Comparison of ENCODE assay signal across 8 mouse cellular contexts in genomic region chr4:83485735-83486116, GRCm38 (mm10). TPM values are rescaled to one million over a fixed set of nuclear protein-coding genes. Genes with fewer than 3 reads are reported as not detected.
DNase-seq lines count a peak whose midpoint lies in the region; ATAC-seq and TF ChIP-seq lines count a peak whose summit lies in the region.

No protein-coding gene starts in this region.

- H3K4me2 ChIP-seq in CH12.LX (ENCODE audit: insufficient read depth, low read depth, poor library complexity, severe bottlenecking) = peak overlapping the region; percentile 83; the same call in 1 of the 2 replicates
- H3K4me2 ChIP-seq in forebrain, embryonic 12.5 days = peak overlapping the region; percentile 65
- peak overlapping the region; percentile 88 for H3K4me2 ChIP-seq in liver, postnatal 0 days (ENCODE audit: low read depth, low read length)
- peak overlapping the region; percentile 73 for H3K4me2 ChIP-seq in neural tube, embryonic 14.5 days (ENCODE audit: low read depth, low read length)

- intact Hi-C loops in heart, postnatal 10 days (cut with DNase I) = loop anchor here (2.0 kb wide), 2 partner anchors 39 to 85 kb away; partner anchors contain the start of gene Ccdc171

- no peaks in the 10 kb centered on the region for H3K27me3 ChIP-seq in CH12.LX (replicated peaks)
- H3K27me3 ChIP-seq in forebrain, embryonic 12.5 days = no peaks in the 10 kb centered on the region
- no peaks in the 10 kb centered on the region for H3K27me3 ChIP-seq in liver, postnatal 0 days (ENCODE audit: insufficient read depth, low read length)
- no peaks in the 10 kb centered on the region for H3K27me3 ChIP-seq in neural tube, embryonic 14.5 days (ENCODE audit: control insufficient read depth, insufficient read depth, low read length)

- H3K4me1 ChIP-seq in CH12.LX (ENCODE audit: control insufficient read depth in 1 of 2, insufficient read depth in 2 of 2) = peaks cover 7 to 51% of the 10 kb centered on the region in 2 experiments; a peak in 3 of 4 replicates
- peaks cover 39% of the 10 kb centered on the region for H3K4me1 ChIP-seq in forebrain, embryonic 12.5 days
- H3K4me1 ChIP-seq in liver, postnatal 0 days (ENCODE audit: insufficient read depth) = peaks cover 10% of the 10 kb centered on the region; the same call in 1 of the 2 replicates
- H3K4me1 ChIP-seq in neural tube, embryonic 14.5 days (ENCODE audit: control insufficient read depth, insufficient read depth, low read length) = peaks cover 18% of the 10 kb centered on the region

- 0 out of 2 replicates have a peak, but pooled peaks have one; percentile 11 for TF ChIP-seq EP300 in CH12.LX (IDR thresholded peaks at IDR 0.05; ENCODE audit: low read length)
- no peak for TF ChIP-seq EP300 in liver, postnatal 0 days (IDR thresholded peaks at IDR 0.05; ENCODE audit: low read depth)

- DNase-seq in CH12.LX (ENCODE audit: extremely low read depth) = peak; percentile 89
- DNase-seq in c-Kit-positive CD71-positive TER-119-negative erythroid progenitor cells, embryonic 14.5 days (ENCODE audit: low read depth) = peak; percentile 85
- peak; percentile 88 to 89 for DNase-seq in heart, postnatal 10 days
- peak; percentile 18 for DNase-seq in large intestine, adult 2 months (ENCODE audit: low read depth, low spot score)
- DNase-seq in liver, postnatal 0 days = peak; percentile 89
- DNase-seq in testis, postnatal 10 days (ENCODE audit: low spot score) = peak; percentile 91

- H3K27ac ChIP-seq in CH12.LX (ENCODE audit: insufficient read depth, low read depth) = peak overlapping the region; percentile 96
- H3K27ac ChIP-seq in forebrain, embryonic 12.5 days = peak overlapping the region; percentile 99
- H3K27ac ChIP-seq in liver, postnatal 0 days (ENCODE audit: low read depth) = peak overlapping the region; percentile 96
- peak overlapping the region; percentile 100 for H3K27ac ChIP-seq in neural tube, embryonic 14.5 days (ENCODE audit: low read depth, low read length)

- H3K4me3 ChIP-seq in CH12.LX (replicated peaks in 1 of 3; ENCODE audit: low read depth in 2 of 3, low read length in 2 of 3, poor library complexity in 1 of 3) = peak overlapping the region; percentile 74 to 92 (median 81)
- peak overlapping the region; percentile 98 for H3K4me3 ChIP-seq in forebrain, embryonic 12.5 days (replicated peaks)
- H3K4me3 ChIP-seq in liver, postnatal 0 days (ENCODE audit: low read depth, low read length) = peak overlapping the region; percentile 84
- H3K4me3 ChIP-seq in neural tube, embryonic 14.5 days (ENCODE audit: low read depth, low read length) = peak overlapping the region; percentile 74

- in situ Hi-C loops in CH12.LX (cut with MboI; ENCODE audit: low pct_ligation_motif_present, low pct_unique_long_range_greater_than_20kb, low sequenced_read_pairs) = no loop called here

- H3K36me3 ChIP-seq in CH12.LX (replicated peaks in 1 of 2; ENCODE audit: control insufficient read depth in 1 of 2, insufficient read depth in 1 of 2, low read length in 1 of 2) = peaks cover 24 to 38% of the 10 kb centered on the region in 2 experiments
- peaks cover 34% of the 10 kb centered on the region for H3K36me3 ChIP-seq in forebrain, embryonic 12.5 days (replicated peaks)
- H3K36me3 ChIP-seq in liver, postnatal 0 days (replicated peaks; ENCODE audit: insufficient read depth, low read length) = peaks cover 27% of the 10 kb centered on the region
- peaks cover 23% of the 10 kb centered on the region for H3K36me3 ChIP-seq in neural tube, embryonic 14.5 days (ENCODE audit: control insufficient read depth, insufficient read depth, low read length)

- no peak for TF ChIP-seq POLR2A in CH12.LX (IDR thresholded peaks at IDR 0.05; ENCODE audit: low read depth, low read length)

- peak overlapping the region; percentile 70 for H3K9ac ChIP-seq in CH12.LX (ENCODE audit: insufficient read depth, low read depth)
- H3K9ac ChIP-seq in forebrain, embryonic 12.5 days = peak overlapping the region; percentile 97
- peak overlapping the region; percentile 84 for H3K9ac ChIP-seq in liver, postnatal 0 days (replicated peaks)
- peak overlapping the region; percentile 93 for H3K9ac ChIP-seq in neural tube, embryonic 14.5 days (replicated peaks; ENCODE audit: low read depth, low read length)

- 0% methylated on average over 26 of the region's 40 CpGs for WGBS in forebrain, embryonic 12.5 days
- WGBS in large intestine, adult 2 months = 2% methylated on average over 28 of the region's 40 CpGs
- 7% methylated on average over 27 of the region's 40 CpGs for WGBS in liver, postnatal 0 days (ENCODE audit: insufficient replicate concordance)
- under 1% methylated on average over 22 of the region's 40 CpGs for WGBS in neural tube, embryonic 14.5 days

- peak in 1 of 2 experiments; percentile 74; a peak in 2 of 4 replicates for TF ChIP-seq CTCF in CH12.LX (conservative IDR thresholded peaks at IDR 0.05 in 1 of 2, IDR thresholded peaks at IDR 0.05 in 1 of 2; ENCODE audit: low read depth in 2 of 2, low read length in 2 of 2)
- peak; percentile 84 for TF ChIP-seq CTCF in liver, postnatal 0 days (IDR thresholded peaks at IDR 0.05; ENCODE audit: low read depth)

- peaks cover 34% of the 10 kb centered on the region for H3K79me2 ChIP-seq in CH12.LX (replicated peaks; ENCODE audit: control insufficient read depth, extremely low read depth, insufficient read depth, poor library complexity, severe bottlenecking)

- ATAC-seq in forebrain, embryonic 12.5 days (ENCODE audit: low FRiP score) = peak; percentile 83
- peak; percentile 82 for ATAC-seq in liver, postnatal 0 days
- ATAC-seq in neural tube, embryonic 14.5 days (ENCODE audit: low read depth) = peak; percentile 87

- dilution Hi-C loops in CH12.LX (cut with MboI; ENCODE audit: extremely low pct_ligation_motif_present, extremely low pct_unique_long_range_greater_than_20kb, low sequenced_read_pairs) = no loop called here

- H3K9me3 ChIP-seq in CH12.LX (replicated peaks; ENCODE audit: low read length) = peaks cover 2% of the 10 kb centered on the region
- no peaks in the 10 kb centered on the region for H3K9me3 ChIP-seq in forebrain, embryonic 12.5 days
- H3K9me3 ChIP-seq in liver, postnatal 0 days (ENCODE audit: low read length) = no peaks in the 10 kb centered on the region
- H3K9me3 ChIP-seq in neural tube, embryonic 14.5 days (ENCODE audit: control insufficient read depth, low read length) = no peaks in the 10 kb centered on the region

- TF ChIP-seq RAD21 in CH12.LX (IDR thresholded peaks at IDR 0.05; ENCODE audit: low read depth, low read length) = peak; percentile 62

TF ChIP-seq in CH12.LX, 34 proteins besides CTCF, POLR2A, EP300 and RAD21 (continues in another document):
- TF ChIP-seq POLR2AphosphoS2 (IDR thresholded peaks at IDR 0.05; ENCODE audit: low read depth, low read length) = no peak
- no peak for TF ChIP-seq CHD1 (IDR thresholded peaks at IDR 0.05; ENCODE audit: low read depth, low read length)
- peak; percentile 75 for TF ChIP-seq SMC3 (IDR thresholded peaks at IDR 0.05; ENCODE audit: low read depth, low read length)
- TF ChIP-seq IRF4 (IDR thresholded peaks at IDR 0.05; ENCODE audit: low read depth, low read length) = peak; percentile 65; the same call in 1 of the 2 replicates
- TF ChIP-seq MXI1 (IDR thresholded peaks at IDR 0.05; ENCODE audit: low read depth, low read length) = peak; percentile 72; the same call in 1 of the 2 replicates
- TF ChIP-seq E2F4 (IDR thresholded peaks at IDR 0.05; ENCODE audit: insufficient replicate concordance, low read depth, low read length) = 0 out of 2 replicates have a peak, but pooled peaks have one; percentile 44
- TF ChIP-seq ELF1 (IDR thresholded peaks at IDR 0.05; ENCODE audit: low read depth, low read length) = 0 out of 2 replicates have a peak, but pooled peaks have one; percentile 34
- peak; percentile 46; the same call in 1 of the 2 replicates for TF ChIP-seq MYC (IDR thresholded peaks at IDR 0.05; ENCODE audit: low read depth, low read length)
- TF ChIP-seq TCF12 (IDR thresholded peaks at IDR 0.05; ENCODE audit: low read depth, low read length) = no peak
- no peak for TF ChIP-seq ZNF384 (IDR thresholded peaks at IDR 0.05; ENCODE audit: low read depth, low read length)
- TF ChIP-seq CHD2 (IDR thresholded peaks at IDR 0.05; ENCODE audit: low read length) = peak; percentile 77; the same call in 1 of the 2 replicates
- no peak for TF ChIP-seq USF1 (IDR thresholded peaks at IDR 0.05; ENCODE audit: low read depth, low read length)
- TF ChIP-seq NELFE (IDR thresholded peaks at IDR 0.05; ENCODE audit: low read depth, low read length) = peak; percentile 49; the same call in 1 of the 2 replicates
- TF ChIP-seq USF2 (conservative IDR thresholded peaks at IDR 0.05; ENCODE audit: low read depth, low read length) = no peak
- TF ChIP-seq TBP (conservative IDR thresholded peaks at IDR 0.05; ENCODE audit: low read depth, low read length) = no peak
- 0 out of 2 replicates have a peak, but pooled peaks have one; percentile 28 for TF ChIP-seq ETS1 (conservative IDR thresholded peaks at IDR 0.05; ENCODE audit: low read depth, low read length)
- peak; percentile 66 for TF ChIP-seq NRF1 (IDR thresholded peaks at IDR 0.05; ENCODE audit: low read depth, low read length)
- 0 out of 2 replicates have a peak, but pooled peaks have one; percentile 23 for TF ChIP-seq UBTF (IDR thresholded peaks at IDR 0.05; ENCODE audit: low read depth, low read length)
- TF ChIP-seq BHLHE40 (IDR thresholded peaks at IDR 0.05; ENCODE audit: low read depth, low read length) = no peak
- no peak for TF ChIP-seq MAFK (IDR thresholded peaks at IDR 0.05; ENCODE audit: insufficient replicate concordance, low read length)

RNA-seq across cellular contexts. Expression of gene Psip1, which starts 0.5 kb away (rescaled TPM):
- total RNA-seq in CH12.LX (2012; rRNA removed) = 61.7 and 67.5 TPM in 2 replicates
- 107 and 114 TPM in 2 replicates for total RNA-seq in CH12.LX (2014; rRNA removed)
- polyA plus RNA-seq in CH12.LX (2012; ENCODE audit: insufficient read length, low read depth) = 143 and 157 TPM in 2 replicates
- polyA plus RNA-seq in forebrain, embryonic 12.5 days (2016; fragmentation: Nextera tagmentation; extraction: Ambion mirVana) = 488 and 520 TPM in 2 replicates
- 10 to 100 TPM; 37.4 to 37.7 TPM for total RNA-seq in heart, postnatal 10 days (2021)
- 6.3 and 11.1 TPM in 2 replicates for polyA plus RNA-seq in large intestine, adult 2 months (2012; rRNA removed)
- 29.9 and 30.1 TPM in 2 replicates for polyA plus RNA-seq in liver, postnatal 0 days (2015; fragmentation: Nextera tagmentation; extraction: Ambion mirVana)
- 320 and 337 TPM in 2 replicates for polyA plus RNA-seq in neural tube, embryonic 14.5 days (2014; fragmentation: Nextera tagmentation; extraction: Ambion mirVana)

RNA-seq across cellular contexts. Expression of gene Ccdc171, which starts 39.6 kb away (rescaled TPM):
- total RNA-seq in CH12.LX (2012; rRNA removed) (1.1 and 1.5 TPM in 2 replicates), CH12.LX (2014; rRNA removed) (0.93 and 1.4 TPM in 2 replicates)
- 2.2 and 2.3 TPM in 2 replicates for polyA plus RNA-seq in CH12.LX (2012; ENCODE audit: insufficient read length, low read depth)
- 6.0 and 8.3 TPM in 2 replicates for polyA plus RNA-seq in forebrain, embryonic 12.5 days (2016; fragmentation: Nextera tagmentation; extraction: Ambion mirVana)
- 1 to 10 TPM; 1.1 to 1.7 TPM for total RNA-seq in heart, postnatal 10 days (2021)
- polyA plus RNA-seq in large intestine, adult 2 months (2012; rRNA removed) = 0.19 and 0.49 TPM in 2 replicates
- polyA plus RNA-seq in liver, postnatal 0 days (2015; fragmentation: Nextera tagmentation; extraction: Ambion mirVana) = 0.47 and 0.60 TPM in 2 replicates
- polyA plus RNA-seq in neural tube, embryonic 14.5 days (2014; fragmentation: Nextera tagmentation; extraction: Ambion mirVana) = 3.6 and 4.5 TPM in 2 replicates

Comparison
In these comparisons a context has a peak if more than half of its experiments do, and no peak if none do; other contexts are left out.
1. Peak in every context shown above with its lines: DNase-seq, ATAC-seq, H3K4me3 ChIP-seq and H3K27ac ChIP-seq.
2. DNase-seq: peak in every context shown above with its lines; median percentile 91 in testis, postnatal 10 days; 89 in CH12.LX; 89 in liver, postnatal 0 days; 88 in heart, postnatal 10 days; 85 in c-Kit-positive CD71-positive TER-119-negative erythroid progenitor cells, embryonic 14.5 days; 18 in large intestine, adult 2 months.